Mouse (Mus musculus): ENCODE measurements around the gene Saa3. TPM values are rescaled to one million over a fixed set of nuclear protein-coding genes. Genes with fewer than 3 reads are reported as not detected.

The Saa3 gene
- total and polyA plus RNA-seq, 2 experiments: 3.8 to 10.1 TPM

- 24% methylated on average over 5 of the region's 5 CpGs for WGBS
- no peak for TF ChIP-seq CTCF (IDR thresholded peaks at IDR 0.05; ENCODE audit: low read depth, low read length)
- no peak for TF ChIP-seq POLR2A (IDR thresholded peaks at IDR 0.05; ENCODE audit: extremely low read depth, insufficient read depth, low read length)
- no peaks in the 10 kb centered on the region for H3K27me3 ChIP-seq (ENCODE audit: control insufficient read depth, insufficient read depth, low read length)
- H3K4me1 ChIP-seq (ENCODE audit: control insufficient read depth, insufficient read depth, low read length): no peaks in the 10 kb centered on the region
- H3K79me2 ChIP-seq (ENCODE audit: control insufficient read depth, insufficient read depth, low read length): no peaks in the 10 kb centered on the region
- no peaks in the 10 kb centered on the region for H3K36me3 ChIP-seq (ENCODE audit: control insufficient read depth, insufficient read depth, low read length)
- H3K27ac ChIP-seq (replicated peaks; ENCODE audit: insufficient read depth, low read depth, low read length): no peak overlapping the region
- no peak overlapping the region for H3K9ac ChIP-seq (ENCODE audit: low read depth, low read length)
- no peak overlapping the region for H3K4me3 ChIP-seq (ENCODE audit: insufficient read depth, low read depth, low read length)
- no peak for DNase-seq (ENCODE audit: extremely low read depth, low read depth, low spot score)
Measured at GRCm38 (mm10) chr7:46676808-46677360, 38.6 kb downstream of the Saa3 start.

GRCm38 (mm10) chr7:46675886-46676285, 39.6 kb downstream of the Saa3 start:
- TF ChIP-seq POLR2A (IDR thresholded peaks at IDR 0.05; ENCODE audit: extremely low read depth, insufficient read depth, low read length): no peak
- TF ChIP-seq CTCF (IDR thresholded peaks at IDR 0.05; ENCODE audit: low read depth, low read length): no peak
- WGBS: 88% methylated on average over 8 of the region's 8 CpGs
- no peaks in the 10 kb centered on the region for H3K4me1 ChIP-seq (ENCODE audit: control insufficient read depth, insufficient read depth, low read length)
- H3K79me2 ChIP-seq (ENCODE audit: control insufficient read depth, insufficient read depth, low read length): no peaks in the 10 kb centered on the region
- no peak for DNase-seq (ENCODE audit: extremely low read depth, low read depth, low spot score)
- no peak overlapping the region for H3K4me3 ChIP-seq (ENCODE audit: insufficient read depth, low read depth, low read length)
- no peak overlapping the region for H3K9ac ChIP-seq (ENCODE audit: low read depth, low read length)
- no peaks in the 10 kb centered on the region for H3K36me3 ChIP-seq (ENCODE audit: control insufficient read depth, insufficient read depth, low read length)
- no peaks in the 10 kb centered on the region for H3K27me3 ChIP-seq (ENCODE audit: control insufficient read depth, insufficient read depth, low read length)
- no peak overlapping the region for H3K27ac ChIP-seq (replicated peaks; ENCODE audit: insufficient read depth, low read depth, low read length)

- TF ChIP-seq CTCF (IDR thresholded peaks at IDR 0.05; ENCODE audit: low read depth, low read length) (no peak), POLR2A (IDR thresholded peaks at IDR 0.05; ENCODE audit: extremely low read depth, insufficient read depth, low read length) (no peak)
- 91% methylated on average over 7 of the region's 7 CpGs for WGBS
- H3K27ac ChIP-seq (replicated peaks; ENCODE audit: insufficient read depth, low read depth, low read length): no peak overlapping the region
Measured at GRCm38 (mm10) chr7:46675061-46675460, 40.4 kb downstream of the Saa3 start.

GRCm38 (mm10) chr7:46672160-46672672, 43.3 kb downstream of the Saa3 start, which contains the start of gene Tph1:
Gene Tph1, minus strand, starts transcription at chr7:46672537.
- no peaks in the 10 kb centered on the region for H3K79me2 ChIP-seq (ENCODE audit: control insufficient read depth, insufficient read depth, low read length)
- H3K36me3 ChIP-seq (ENCODE audit: control insufficient read depth, insufficient read depth, low read length): no peaks in the 10 kb centered on the region
- no peak within 1 kb of the TSS for H3K4me3 ChIP-seq (ENCODE audit: insufficient read depth, low read depth, low read length)
- H3K27me3 ChIP-seq (ENCODE audit: control insufficient read depth, insufficient read depth, low read length): peaks cover under 1% of the 10 kb centered on the region; the same call in 1 of the 2 replicates
- no peak within 1 kb of the TSS for H3K9ac ChIP-seq (ENCODE audit: low read depth, low read length)
- H3K4me1 ChIP-seq (ENCODE audit: control insufficient read depth, insufficient read depth, low read length): no peaks in the 10 kb centered on the region
- DNase-seq (ENCODE audit: extremely low read depth, low read depth, low spot score): no peak
- 60% methylated on average over 10 of the region's 10 CpGs for WGBS
- no peak for TF ChIP-seq POLR2A (IDR thresholded peaks at IDR 0.05; ENCODE audit: extremely low read depth, insufficient read depth, low read length)
- TF ChIP-seq CTCF (IDR thresholded peaks at IDR 0.05; ENCODE audit: low read depth, low read length): no peak
- no peak within 1 kb of the TSS for H3K27ac ChIP-seq (replicated peaks; ENCODE audit: insufficient read depth, low read depth, low read length)

More at GRCm38 (mm10) chr7:46675061-46675460, 40.4 kb downstream of the Saa3 start:
- no peaks in the 10 kb centered on the region for H3K4me1 ChIP-seq (ENCODE audit: control insufficient read depth, insufficient read depth, low read length)
- no peak overlapping the region for H3K4me3 ChIP-seq (ENCODE audit: insufficient read depth, low read depth, low read length)
- no peak for DNase-seq (ENCODE audit: extremely low read depth, low read depth, low spot score)
- no peaks in the 10 kb centered on the region for H3K79me2 ChIP-seq (ENCODE audit: control insufficient read depth, insufficient read depth, low read length)
- H3K9ac ChIP-seq (ENCODE audit: low read depth, low read length): no peak overlapping the region
- H3K27me3 ChIP-seq (ENCODE audit: control insufficient read depth, insufficient read depth, low read length): no peaks in the 10 kb centered on the region
- H3K36me3 ChIP-seq (ENCODE audit: control insufficient read depth, insufficient read depth, low read length): no peaks in the 10 kb centered on the region

- H3K4me1 ChIP-seq (ENCODE audit: control insufficient read depth, insufficient read depth, low read length): no peaks in the 10 kb centered on the region
- H3K4me3 ChIP-seq (ENCODE audit: insufficient read depth, low read depth, low read length): no peak overlapping the region
- 3% methylated on average over 21 of the region's 21 CpGs for WGBS
- H3K79me2 ChIP-seq (ENCODE audit: control insufficient read depth, insufficient read depth, low read length): no peaks in the 10 kb centered on the region
- no peak overlapping the region for H3K27ac ChIP-seq (replicated peaks; ENCODE audit: insufficient read depth, low read depth, low read length)
- no peak for DNase-seq (ENCODE audit: extremely low read depth, low read depth, low spot score)
- TF ChIP-seq CTCF (IDR thresholded peaks at IDR 0.05; ENCODE audit: low read depth, low read length) (no peak), POLR2A (IDR thresholded peaks at IDR 0.05; ENCODE audit: extremely low read depth, insufficient read depth, low read length) (no peak)
- H3K27me3 ChIP-seq (ENCODE audit: control insufficient read depth, insufficient read depth, low read length): peaks cover 3% of the 10 kb centered on the region; the same call in 1 of the 2 replicates
- H3K9ac ChIP-seq (ENCODE audit: low read depth, low read length): no peak overlapping the region
- no peaks in the 10 kb centered on the region for H3K36me3 ChIP-seq (ENCODE audit: control insufficient read depth, insufficient read depth, low read length)
Measured at GRCm38 (mm10) chr7:46667256-46667655, 48.2 kb downstream of the Saa3 start.

GRCm38 (mm10) chr7:46665236-46665635, 50.3 kb downstream of the Saa3 start:
- Histone ChIP-seq H3K27ac (replicated peaks; ENCODE audit: insufficient read depth, low read depth, low read length) (no peak overlapping the region), H3K27me3 (ENCODE audit: control insufficient read depth, insufficient read depth, low read length) (peaks cover 3% of the 10 kb centered on the region; the same call in 1 of the 2 replicates), H3K4me1 (ENCODE audit: control insufficient read depth, insufficient read depth, low read length) (no peaks in the 10 kb centered on the region), H3K36me3 (ENCODE audit: control insufficient read depth, insufficient read depth, low read length) (no peaks in the 10 kb centered on the region), H3K79me2 (ENCODE audit: control insufficient read depth, insufficient read depth, low read length) (no peaks in the 10 kb centered on the region), H3K9ac (ENCODE audit: low read depth, low read length) (no peak overlapping the region), H3K4me3 (ENCODE audit: insufficient read depth, low read depth, low read length) (no peak overlapping the region)
- peak; percentile 75 for TF ChIP-seq CTCF (IDR thresholded peaks at IDR 0.05; ENCODE audit: low read depth, low read length)
- TF ChIP-seq POLR2A (IDR thresholded peaks at IDR 0.05; ENCODE audit: extremely low read depth, insufficient read depth, low read length): no peak
- no peak for DNase-seq (ENCODE audit: extremely low read depth, low read depth, low spot score)
- WGBS: 38% methylated on average over 9 of the region's 9 CpGs

Other genes starting within 250 kb of the Saa3 start
- gene Sergef, start 75.9 kb downstream of the Saa3 start, total RNA-seq (2014; rRNA removed): 4.9 and 6.6 TPM in 2 replicates
- 5.4 and 7.5 TPM in 2 replicates for gene Sergef, start 75.9 kb downstream of the Saa3 start, polyA plus RNA-seq (2012; rRNA removed)
- not detected in 2 replicates for gene Tph1, start 43.2 kb downstream of the Saa3 start, total RNA-seq (2014; rRNA removed)
- not detected in 2 replicates for gene Tph1, start 43.2 kb downstream of the Saa3 start, polyA plus RNA-seq (2012; rRNA removed)
- 2.8 and 2.9 TPM in 2 replicates for gene Saal1, start 5.0 kb downstream of the Saa3 start, total RNA-seq (2014; rRNA removed)
- gene Saal1, start 5.0 kb downstream of the Saa3 start, polyA plus RNA-seq (2012; rRNA removed): 2.5 and 2.7 TPM in 2 replicates
- 74.2 and 103 TPM in 2 replicates for gene Saa4, start 16.9 kb upstream of the Saa3 start, total RNA-seq (2014; rRNA removed)
- gene Saa4, start 16.9 kb upstream of the Saa3 start, polyA plus RNA-seq (2012; rRNA removed): 80.9 and 90.4 TPM in 2 replicates
- gene Saa1, start 27.3 kb upstream of the Saa3 start, total RNA-seq (2014; rRNA removed): 18.9 and 23.7 TPM in 2 replicates
- gene Saa1, start 27.3 kb upstream of the Saa3 start, polyA plus RNA-seq (2012; rRNA removed): 22.0 and 30.0 TPM in 2 replicates
- gene Saa2, start 36.1 kb upstream of the Saa3 start, total RNA-seq (2014; rRNA removed): 16.0 and 25.5 TPM in 2 replicates
- gene Saa2, start 36.1 kb upstream of the Saa3 start, polyA plus RNA-seq (2012; rRNA removed): 12.5 and 13.3 TPM in 2 replicates
- 11.3 and 11.8 TPM in 2 replicates for gene Hps5, start 80.4 kb upstream of the Saa3 start, total RNA-seq (2014; rRNA removed)
- 7.3 and 9.0 TPM in 2 replicates for gene Hps5, start 80.4 kb upstream of the Saa3 start, polyA plus RNA-seq (2012; rRNA removed)
- gene Gtf2h1, start 80.4 kb upstream of the Saa3 start, total RNA-seq (2014; rRNA removed): 30.9 and 33.2 TPM in 2 replicates
- gene Gtf2h1, start 80.4 kb upstream of the Saa3 start, polyA plus RNA-seq (2012; rRNA removed): 6.3 and 6.7 TPM in 2 replicates
- 442 and 520 TPM in 2 replicates for gene Ldha, start 125.8 kb upstream of the Saa3 start, total RNA-seq (2014; rRNA removed)
- gene Ldha, start 125.8 kb upstream of the Saa3 start, polyA plus RNA-seq (2012; rRNA removed): 594 and 718 TPM in 2 replicates
- not detected in 2 replicates for gene Ldhc, start 145.5 kb upstream of the Saa3 start, total RNA-seq (2014; rRNA removed)
- gene Ldhc, start 145.5 kb upstream of the Saa3 start, polyA plus RNA-seq (2012; rRNA removed): not detected in 2 replicates
- 19.5 and 20.3 TPM in 2 replicates for gene Tsg101, start 204.3 kb upstream of the Saa3 start, total RNA-seq (2014; rRNA removed)
- 33.4 and 43.6 TPM in 2 replicates for gene Tsg101, start 204.3 kb upstream of the Saa3 start, polyA plus RNA-seq (2012; rRNA removed)
- gene Uevld, start 242.8 kb upstream of the Saa3 start, total RNA-seq (2014; rRNA removed): 9.8 and 10.2 TPM in 2 replicates
- gene Uevld, start 242.8 kb upstream of the Saa3 start, polyA plus RNA-seq (2012; rRNA removed): 2.7 and 3.0 TPM in 2 replicates